Mouse (Mus musculus): ENCODE results near the gene H2-D1.
A peak's percentile ranks its signal among the peaks of the same experiment; 100 is the strongest.
"Not testable (repeated sequence)": the region's sequence is repeated elsewhere in the genome, so short reads cannot be mapped to it uniquely, and the experiment has no call there.

H2-D1 gene

DNA sequence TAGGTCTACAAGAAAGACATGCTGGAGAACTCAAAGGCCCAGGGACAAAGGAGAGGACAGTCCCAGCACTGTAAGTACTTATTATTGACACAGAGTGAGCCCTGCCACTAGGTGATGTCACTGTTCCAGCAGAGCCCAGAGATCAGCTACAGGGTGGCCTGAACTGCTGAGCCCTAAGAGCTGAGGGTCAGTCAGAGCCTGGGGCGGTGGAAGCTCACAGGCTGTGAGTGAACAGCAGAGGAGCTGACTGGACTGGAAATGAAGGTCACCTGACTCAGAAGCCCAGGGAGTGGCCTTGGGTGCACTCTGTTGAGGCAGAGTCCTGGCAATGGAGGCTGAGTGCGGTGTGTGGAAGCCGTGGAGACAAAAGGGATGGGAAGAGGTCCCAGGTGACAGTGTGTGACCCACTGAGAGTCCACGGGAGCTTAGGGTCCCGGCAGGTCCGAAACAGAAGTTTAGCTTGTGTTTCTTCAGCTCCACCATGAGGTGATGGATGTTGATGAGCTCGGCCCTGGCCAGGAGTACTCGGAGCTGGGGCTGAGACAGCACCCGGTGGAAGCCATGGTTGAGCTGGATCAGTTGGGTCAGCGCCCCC, 41.3 kb downstream of the H2-D1 start:
- no peak for DNase-seq (ENCODE audit: low read depth)

DNA sequence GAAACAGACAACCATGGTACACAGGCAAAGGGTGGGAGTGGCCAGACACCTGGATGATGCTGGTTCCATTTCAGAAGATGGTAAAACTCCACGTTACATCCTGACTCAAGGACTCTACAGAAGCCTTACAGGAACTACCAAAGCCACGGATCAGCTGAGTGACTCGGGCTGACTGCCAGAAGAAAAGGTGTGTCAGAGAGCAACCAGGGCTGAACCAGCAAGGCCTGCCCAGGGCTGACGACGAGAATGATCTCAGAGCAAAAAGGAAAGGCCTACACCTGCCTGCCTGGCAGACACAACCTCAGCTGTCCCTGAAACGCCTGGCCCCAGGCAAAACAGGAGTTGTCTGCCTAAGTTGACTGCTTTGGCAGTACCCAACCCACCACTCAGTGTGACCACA, 41.9 kb downstream of the H2-D1 start:
- peak; percentile 25 for DNase-seq (ENCODE audit: low read depth)

DNA sequence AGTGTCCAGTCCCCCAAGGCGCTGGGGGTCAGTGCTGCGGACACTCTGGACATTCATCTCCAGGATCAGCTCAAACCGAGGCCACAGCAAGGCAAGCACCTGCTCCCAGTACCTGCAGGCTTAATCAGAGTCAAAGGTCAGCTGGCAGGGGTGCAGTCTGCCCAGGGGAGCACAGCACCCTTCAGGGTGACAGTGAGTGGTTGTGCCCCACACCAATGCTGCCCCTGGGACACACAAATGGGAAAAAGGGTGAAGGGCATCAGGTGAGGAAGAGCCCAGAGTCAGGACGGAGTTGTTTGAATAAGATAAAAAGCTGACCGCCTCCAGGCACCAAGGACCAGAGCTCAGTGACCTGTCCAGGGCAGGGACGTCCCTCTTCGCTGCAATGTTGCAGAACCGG, 42.4 kb downstream of the H2-D1 start:
- not testable (repeated sequence) for DNase-seq (ENCODE audit: low read depth)
